Mouse (Mus musculus) forebrain, embryonic 16.5 days (tissue): ENCODE data around the gene Kmt2a. TPM values are rescaled to one million over a fixed set of nuclear protein-coding genes. Genes with fewer than 3 reads are reported as not detected.

ENCODE experiments used
- ATAC-seq: fragments of 200-750 bp; cut with Nextera tagmentation; 2 replicates; pipeline ENCODE4 v1.8.0; 2017; ENCODE audit warnings: mild to moderate bottlenecking, moderate library complexity
- H3K27ac ChIP-seq: fragments of 300-500 bp; sonication (generic); 2 replicates; pipeline ENCODE4 v1.5.1; 2014; ENCODE audit warnings: low read length, control low read depth
- H3K27me3 ChIP-seq: fragments of 300-500 bp; sonication (generic); replicated peaks from 2 replicates; pipeline ENCODE4 v1.6.1; 2014; ENCODE audit warnings: low read length; ENCODE audit not compliant: control insufficient read depth, insufficient read depth
- H3K36me3 ChIP-seq: fragments of 300-500 bp; sonication (generic); 2 replicates; pipeline ENCODE4 v1.6.1; 2014; ENCODE audit not compliant: control insufficient read depth, insufficient read depth
- H3K4me1 ChIP-seq: fragments of 300-500 bp; sonication (generic); replicated peaks from 2 replicates; pipeline ENCODE4 v1.6.1; 2014; ENCODE audit warnings: low read length; ENCODE audit not compliant: control insufficient read depth, insufficient read depth
- H3K4me2 ChIP-seq: fragments of 300-500 bp; sonication (generic); 2 replicates; pipeline ENCODE4 v1.6.1; 2014; ENCODE audit warnings: mild to moderate bottlenecking, low read length, control low read depth
- H3K4me3 ChIP-seq: fragments of 300-500 bp; sonication (generic); replicated peaks from 2 replicates; pipeline ENCODE4 v1.5.1; 2014; ENCODE audit warnings: mild to moderate bottlenecking, low read length, control low read depth
- H3K9ac ChIP-seq: fragments of 300-500 bp; sonication (generic); replicated peaks from 2 replicates; pipeline ENCODE4 v1.6.1; 2014; ENCODE audit warnings: low read depth, low read length, control low read depth
- H3K9me3 ChIP-seq: fragments of 300-500 bp; sonication (generic); 2 replicates; pipeline ENCODE4 v1.6.1; 2016; ENCODE audit warnings: low read length; ENCODE audit not compliant: control insufficient read depth
- WGBS: fragments of 180-500 bp; shearing (Covaris S2); extraction: QIAGEN DNeasy Blood & Tissue Kit; methylation state at CpG from one replicate; pipeline ENCODE4 v1.1.7; 2014; 5-methylcytosine and 5-hydroxymethylcytosine counted together
- polyA plus RNA-seq: library from polyadenylated mRNA; unstranded; fragments of >200 nt; fragmentation: Nextera tagmentation; extraction: Ambion mirVana; gene quantifications from 2 replicates; pipeline ENCODE4 v1.2.1, GENCODE M21; 2015

Kmt2a gene
- polyA plus RNA-seq, 1 experiment from 2014 or later, result 24.3 TPM

DNA sequence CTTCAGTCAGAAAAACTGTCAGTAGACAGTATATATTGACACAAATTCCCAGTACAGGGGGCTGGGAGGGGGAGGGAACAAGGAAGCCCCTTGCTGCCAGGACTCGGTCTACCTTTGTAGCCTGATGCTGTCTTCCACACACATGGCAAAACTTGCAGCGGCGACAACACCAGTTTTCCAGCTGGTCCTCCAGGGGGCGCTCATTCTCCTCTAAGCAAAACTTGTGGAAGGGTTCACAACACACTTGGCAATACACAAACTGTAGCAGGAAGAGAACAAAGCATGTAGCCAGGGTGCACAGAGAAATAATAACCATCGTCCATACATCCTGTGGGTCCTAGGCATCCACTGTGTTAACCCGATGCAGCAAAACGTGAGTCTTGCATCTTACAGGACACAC lies 44.7 kb downstream of the Kmt2a start:
- H3K27ac ChIP-seq, result no peak overlapping the region
- peaks cover 49% of the 10 kb centered on the region for H3K36me3 ChIP-seq
- ATAC-seq, result no peak
- H3K4me1 ChIP-seq, result no peaks in the 10 kb centered on the region
- H3K27me3 ChIP-seq, result no peaks in the 10 kb centered on the region
- H3K9ac ChIP-seq, result no peak overlapping the region
- 41% methylated on average over 7 of the region's 7 CpGs for WGBS
- no peak overlapping the region for H3K4me3 ChIP-seq
- no peak overlapping the region for H3K4me2 ChIP-seq
- H3K9me3 ChIP-seq, result no peaks in the 10 kb centered on the region

DNA sequence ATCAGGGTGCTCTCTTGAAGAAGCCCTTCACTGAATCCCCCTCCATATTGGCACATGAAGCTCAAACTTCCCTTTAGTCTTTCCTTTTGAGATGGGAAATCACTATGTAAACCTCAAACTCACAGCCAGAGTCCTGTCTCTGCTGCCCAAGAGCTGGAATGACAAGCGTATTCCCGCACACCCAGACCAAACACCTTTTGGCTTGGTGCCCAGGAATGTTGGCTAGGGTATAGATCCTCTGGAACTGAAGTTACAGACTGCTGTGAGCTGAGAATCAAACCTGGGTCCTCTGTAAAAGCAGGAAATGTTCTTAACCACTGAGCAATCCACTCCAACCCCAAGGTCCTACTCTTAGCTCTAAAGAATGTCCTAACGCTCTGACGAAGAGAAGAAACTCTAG lies 48.7 kb downstream of the Kmt2a start:
- Histone ChIP-seq H3K4me3 (no peak overlapping the region), H3K27ac (no peak overlapping the region), H3K4me1 (no peaks in the 10 kb centered on the region), H3K4me2 (no peak overlapping the region), H3K9me3 (no peaks in the 10 kb centered on the region), H3K9ac (no peak overlapping the region), H3K27me3 (no peaks in the 10 kb centered on the region), H3K36me3 (peaks cover 61% of the 10 kb centered on the region)
- WGBS, result 67% methylated on average over 4 of the region's 4 CpGs
- no peak for ATAC-seq

DNA sequence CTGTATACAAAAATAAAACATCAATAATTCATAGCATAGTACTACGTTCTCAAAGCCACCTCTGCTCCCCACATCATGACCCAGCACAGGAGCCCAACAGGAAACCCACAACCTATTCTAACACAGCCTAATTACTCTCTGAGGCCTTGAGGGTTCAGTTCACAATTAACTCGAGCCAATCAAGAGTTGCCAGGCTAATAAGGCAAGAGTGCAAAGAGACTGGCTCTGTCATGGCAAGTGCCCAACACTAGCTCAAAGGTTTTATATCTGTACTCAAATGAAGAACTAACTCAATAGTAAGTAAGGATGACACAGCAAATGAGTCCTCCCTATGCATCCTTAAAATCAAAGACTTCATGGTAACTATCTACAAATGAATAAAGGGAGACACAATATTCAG lies 50.6 kb downstream of the Kmt2a start:
- 53% methylated on average over 2 of the region's 2 CpGs for WGBS
- no peak for ATAC-seq
- Histone ChIP-seq H3K9ac (no peak overlapping the region), H3K9me3 (no peaks in the 10 kb centered on the region), H3K36me3 (peaks cover 65% of the 10 kb centered on the region), H3K4me1 (no peaks in the 10 kb centered on the region), H3K27ac (no peak overlapping the region), H3K27me3 (no peaks in the 10 kb centered on the region), H3K4me2 (no peak overlapping the region), H3K4me3 (no peak overlapping the region)

DNA sequence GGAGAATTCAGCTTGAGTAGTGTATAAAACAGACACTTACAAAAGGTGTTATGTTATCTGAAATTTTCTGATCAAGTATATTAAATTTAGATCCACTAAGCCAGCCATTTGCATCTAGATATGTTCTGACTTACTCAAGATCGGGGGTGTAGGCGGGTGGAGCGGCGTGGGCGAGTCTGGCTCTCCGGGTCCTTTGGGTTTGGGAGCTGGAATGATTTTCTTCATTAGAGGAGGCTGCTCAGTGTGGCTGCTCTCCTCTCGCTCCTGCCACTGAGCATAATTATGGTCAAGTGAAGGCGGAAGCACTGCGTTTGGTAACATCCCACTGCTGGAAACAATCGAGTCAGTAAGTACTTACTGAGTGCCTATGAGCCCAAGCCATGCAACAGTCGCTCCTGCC lies 52.2 kb downstream of the Kmt2a start:
- no peak overlapping the region for H3K27ac ChIP-seq
- ATAC-seq, result no peak

DNA sequence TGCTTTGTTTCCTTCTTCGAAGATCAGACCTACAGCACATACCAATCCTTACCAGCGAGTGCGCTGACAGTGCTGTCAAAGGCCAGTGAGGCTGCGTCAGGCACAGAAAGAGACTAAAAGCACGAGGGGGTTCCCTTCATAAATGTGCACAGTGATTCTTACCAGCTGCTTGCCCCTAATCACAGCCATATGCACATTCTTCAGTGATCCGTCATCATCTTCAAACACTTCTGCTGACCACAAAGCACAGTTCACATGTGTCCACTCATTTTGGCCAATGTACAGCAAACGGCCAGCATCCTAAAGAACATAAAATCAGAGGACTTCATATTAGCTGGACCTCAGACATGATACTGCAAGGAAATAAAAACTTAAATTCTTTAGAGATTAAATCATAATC lies 54.4 kb downstream of the Kmt2a start:
- no peak for ATAC-seq
- Histone ChIP-seq H3K9ac (no peak overlapping the region), H3K27ac (no peak overlapping the region), H3K27me3 (no peaks in the 10 kb centered on the region), H3K4me2 (no peak overlapping the region), H3K9me3 (no peaks in the 10 kb centered on the region), H3K36me3 (peaks cover 68% of the 10 kb centered on the region), H3K4me3 (no peak overlapping the region), H3K4me1 (no peaks in the 10 kb centered on the region)
- 92% methylated on average over 7 of the region's 7 CpGs for WGBS

More for the DNA sequence above, 52.2 kb downstream of the Kmt2a start:
- 94% methylated on average over 11 of the region's 11 CpGs for WGBS
- H3K4me2 ChIP-seq, result no peak overlapping the region
- no peaks in the 10 kb centered on the region for H3K4me1 ChIP-seq
- no peaks in the 10 kb centered on the region for H3K27me3 ChIP-seq
- no peak overlapping the region for H3K4me3 ChIP-seq
- no peak overlapping the region for H3K9ac ChIP-seq
- no peaks in the 10 kb centered on the region for H3K9me3 ChIP-seq
- H3K36me3 ChIP-seq, result peaks cover 64% of the 10 kb centered on the region

DNA sequence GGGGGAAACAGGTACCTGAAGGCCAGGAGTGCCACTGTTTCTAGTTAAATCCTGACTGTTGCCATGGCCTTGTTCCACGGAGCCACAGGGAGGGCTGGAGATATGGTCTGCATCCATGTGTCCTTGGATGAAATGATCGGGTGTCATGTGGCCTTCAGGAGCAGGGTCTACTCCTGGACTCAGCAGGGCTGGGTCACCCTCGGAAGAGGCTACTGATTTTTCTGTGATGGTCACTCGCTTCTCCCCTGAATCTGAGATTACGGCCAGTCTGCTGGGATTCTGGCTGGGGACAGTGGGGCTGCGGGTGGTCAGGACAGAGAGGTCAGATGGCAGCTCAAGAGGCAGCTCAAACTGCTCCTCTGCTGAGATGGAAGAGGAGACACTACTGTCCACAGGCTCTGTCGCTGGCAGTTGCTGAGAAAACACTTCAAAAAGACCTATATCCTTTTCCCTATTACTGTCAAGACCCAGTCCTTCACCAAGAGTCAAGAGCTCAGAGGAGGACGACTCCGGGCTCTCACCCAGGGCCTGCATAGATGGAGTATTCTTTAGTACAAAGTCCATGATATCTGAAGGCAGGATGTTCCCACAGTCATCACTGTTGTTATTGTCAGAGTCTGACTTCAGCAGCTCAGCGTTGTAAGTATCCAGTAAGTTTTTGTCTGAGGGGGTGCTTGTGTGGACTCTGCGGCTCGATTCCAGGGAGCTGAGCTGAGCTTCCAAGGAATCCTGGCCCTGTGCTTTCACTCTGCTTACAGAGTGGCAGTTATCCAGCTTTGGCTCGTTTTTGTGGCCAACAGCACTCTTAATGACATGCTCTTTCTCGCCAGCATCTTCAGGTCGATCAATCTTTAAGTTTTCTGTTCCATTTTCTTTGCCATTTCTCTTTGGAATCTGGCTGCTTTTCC lies 60.9 kb downstream of the Kmt2a start:
- H3K27ac ChIP-seq, result no peak overlapping the region
- no peaks in the 10 kb centered on the region for H3K9me3 ChIP-seq
- H3K4me2 ChIP-seq, result no peak overlapping the region
- peaks cover 92% of the 10 kb centered on the region for H3K36me3 ChIP-seq
- H3K9ac ChIP-seq, result no peak overlapping the region
- no peak overlapping the region for H3K4me3 ChIP-seq
- ATAC-seq, result no peak
- H3K27me3 ChIP-seq, result no peaks in the 10 kb centered on the region
- 87% methylated on average over 15 of the region's 15 CpGs for WGBS
- H3K4me1 ChIP-seq, result no peaks in the 10 kb centered on the region

DNA sequence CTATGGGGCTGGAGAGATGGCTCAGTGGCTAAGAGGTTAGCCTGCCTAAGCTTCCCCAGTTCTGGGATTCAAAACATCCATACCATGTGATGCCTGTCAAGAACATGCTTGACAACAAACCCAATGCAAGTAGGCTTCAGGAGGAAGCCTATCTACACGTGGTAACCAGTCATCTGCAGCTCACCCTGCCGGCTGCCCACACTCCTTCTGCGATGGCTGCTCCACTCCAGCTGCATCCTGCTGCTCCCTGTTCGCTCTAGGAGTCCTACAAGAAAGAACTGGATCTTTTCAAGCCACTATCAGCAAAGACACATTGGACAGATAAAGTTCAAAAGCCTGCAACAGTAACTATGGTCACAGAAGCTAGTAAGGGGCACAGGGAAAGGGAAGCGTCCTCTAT lies 63.6 kb downstream of the Kmt2a start:
- Histone ChIP-seq H3K9ac (no peak overlapping the region), H3K4me2 (no peak overlapping the region), H3K4me1 (no peaks in the 10 kb centered on the region), H3K27me3 (no peaks in the 10 kb centered on the region), H3K36me3 (peaks cover 96% of the 10 kb centered on the region), H3K27ac (no peak overlapping the region), H3K9me3 (no peaks in the 10 kb centered on the region), H3K4me3 (no peak overlapping the region)
- WGBS, result 91% methylated on average over 5 of the region's 5 CpGs
- no peak for ATAC-seq

DNA sequence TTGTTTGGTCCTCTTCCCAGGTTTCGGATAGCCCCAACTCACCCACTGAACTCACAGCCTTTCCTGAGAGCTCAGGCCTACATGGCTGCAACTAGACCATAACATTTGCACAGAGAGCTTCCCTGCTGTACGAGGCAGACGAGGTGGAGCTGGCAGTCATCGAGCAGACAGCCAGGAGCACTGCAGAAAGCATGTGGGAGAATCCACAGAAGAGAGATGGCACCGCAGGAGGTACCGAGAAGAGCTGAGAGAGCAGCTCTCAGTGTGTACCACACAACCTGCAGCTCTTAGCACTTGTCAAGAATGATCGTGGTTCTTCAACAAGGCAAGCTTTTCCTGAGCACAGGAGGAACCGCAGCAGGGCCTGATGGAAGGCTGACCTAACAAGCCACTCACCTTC lies 66.9 kb downstream of the Kmt2a start:
- no peak overlapping the region for H3K4me2 ChIP-seq
- 93% methylated on average over 8 of the region's 8 CpGs for WGBS

DNA sequence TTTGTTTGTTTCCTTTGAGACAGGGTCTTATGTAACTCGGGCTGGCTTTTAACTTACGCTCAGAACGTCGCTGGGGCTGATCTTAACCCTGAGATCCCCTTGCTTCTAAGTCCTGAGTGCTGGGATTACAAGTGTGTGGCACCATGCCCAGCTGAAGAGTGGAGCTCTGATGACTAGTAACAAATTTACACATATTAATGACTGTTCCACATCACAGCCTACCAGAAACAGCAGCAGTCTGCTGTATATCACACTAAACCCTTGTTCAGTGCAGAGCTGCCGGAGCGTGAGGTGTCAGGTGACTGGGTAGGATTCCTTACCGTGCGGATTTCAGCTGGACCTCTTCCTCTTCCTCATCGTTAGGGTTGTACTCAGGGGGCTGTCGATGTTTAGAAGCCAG lies 70.8 kb downstream of the Kmt2a start:
- no peak for ATAC-seq
- no peaks in the 10 kb centered on the region for H3K4me1 ChIP-seq
- H3K9ac ChIP-seq, result no peak overlapping the region
- H3K27ac ChIP-seq, result no peak overlapping the region
- H3K36me3 ChIP-seq, result peaks cover 88% of the 10 kb centered on the region
- 93% methylated on average over 10 of the region's 10 CpGs for WGBS
- H3K4me2 ChIP-seq, result no peak overlapping the region
- H3K9me3 ChIP-seq, result no peaks in the 10 kb centered on the region
- no peak overlapping the region for H3K4me3 ChIP-seq
- no peaks in the 10 kb centered on the region for H3K27me3 ChIP-seq

More for the DNA sequence above, 66.9 kb downstream of the Kmt2a start:
- Histone ChIP-seq H3K27me3 (no peaks in the 10 kb centered on the region), H3K27ac (no peak overlapping the region), H3K4me3 (no peak overlapping the region), H3K36me3 (peaks cover 94% of the 10 kb centered on the region), H3K4me1 (no peaks in the 10 kb centered on the region), H3K9ac (no peak overlapping the region), H3K9me3 (no peaks in the 10 kb centered on the region)
- no peak for ATAC-seq
